Mouse (Mus musculus) liver, adult (tissue): ENCODE measurements around the gene Mfsd4b1.

Experiments used
- GATA4 ChIP-seq: IDR thresholded peaks from 2 replicates; pipeline ENCODE4 v1.6.1; 2014; ENCODE audit warnings: mild to moderate bottlenecking, low read length; ENCODE audit not compliant: insufficient replicate concordance

Gene Mfsd4b1

DNA sequence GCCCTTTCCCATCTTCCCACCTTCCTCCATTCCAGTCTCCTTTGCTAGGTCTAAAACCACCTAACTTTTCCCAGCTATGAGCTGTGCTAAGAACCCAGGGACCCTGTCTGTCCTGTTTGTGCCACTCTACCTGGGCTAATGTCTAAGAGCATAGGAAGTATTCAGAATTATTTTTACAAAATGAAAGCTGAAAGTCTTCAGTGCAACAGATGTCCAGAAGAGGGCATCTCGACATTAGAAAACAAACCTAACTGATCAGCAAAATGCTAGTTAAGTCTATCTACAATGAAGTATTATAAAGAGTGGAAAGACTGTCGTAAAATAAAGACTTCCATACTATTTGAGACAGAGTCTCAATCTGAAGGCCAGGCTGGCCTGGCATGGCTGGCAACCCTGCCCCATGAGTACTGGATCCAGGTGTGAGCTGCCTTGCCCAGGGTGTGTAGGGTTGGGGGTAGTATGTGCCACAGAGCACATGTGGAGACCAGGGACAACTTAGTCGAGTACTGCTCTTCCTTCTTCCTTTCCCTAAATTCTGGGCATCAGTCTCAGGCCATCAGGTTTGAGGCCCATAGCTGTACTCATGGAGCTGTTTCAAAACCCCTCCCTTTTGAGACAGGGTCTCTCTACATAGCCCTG, 28.3 kb upstream of the Mfsd4b1 start:
- no peak for TF ChIP-seq GATA4

DNA sequence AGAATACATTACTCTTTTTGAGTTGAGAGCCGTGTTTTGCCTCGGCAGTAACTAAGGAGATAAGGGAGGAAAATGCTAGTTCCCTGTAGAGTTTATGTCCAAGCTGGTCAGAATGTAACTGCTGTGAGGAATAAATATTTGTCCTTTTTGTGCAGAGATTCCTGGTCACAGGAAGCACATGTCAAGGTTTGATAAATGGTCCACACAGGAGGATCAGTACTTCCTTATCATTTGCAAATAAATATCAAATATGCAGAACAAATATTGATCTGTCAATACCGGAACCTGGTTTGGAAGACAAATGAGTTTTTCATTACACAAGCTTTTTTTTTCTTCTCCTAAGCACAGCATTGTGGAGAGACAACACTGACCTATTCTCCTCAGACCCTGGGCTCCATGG, 26.9 kb upstream of the Mfsd4b1 start:
- no peak for TF ChIP-seq GATA4

DNA sequence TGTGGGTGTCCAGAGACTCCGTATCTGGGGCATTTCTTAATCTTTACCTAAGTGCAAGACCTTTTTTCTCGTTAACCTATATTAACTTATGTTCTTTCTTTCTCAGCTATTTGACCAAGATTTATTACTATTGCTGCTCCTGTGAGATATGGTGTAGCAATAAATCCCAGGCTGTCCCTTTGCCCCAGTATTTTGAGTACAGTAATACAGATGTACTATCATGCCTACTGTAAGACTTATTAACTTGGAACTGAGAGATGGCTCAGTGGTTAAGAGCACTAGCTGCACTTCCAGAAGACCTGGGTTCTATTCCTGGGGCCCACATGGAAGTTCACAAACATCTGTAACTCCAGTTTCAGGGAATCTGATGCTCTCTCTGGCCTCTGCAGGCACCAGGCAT, 25.7 kb upstream of the Mfsd4b1 start:
- TF ChIP-seq GATA4: no peak

DNA sequence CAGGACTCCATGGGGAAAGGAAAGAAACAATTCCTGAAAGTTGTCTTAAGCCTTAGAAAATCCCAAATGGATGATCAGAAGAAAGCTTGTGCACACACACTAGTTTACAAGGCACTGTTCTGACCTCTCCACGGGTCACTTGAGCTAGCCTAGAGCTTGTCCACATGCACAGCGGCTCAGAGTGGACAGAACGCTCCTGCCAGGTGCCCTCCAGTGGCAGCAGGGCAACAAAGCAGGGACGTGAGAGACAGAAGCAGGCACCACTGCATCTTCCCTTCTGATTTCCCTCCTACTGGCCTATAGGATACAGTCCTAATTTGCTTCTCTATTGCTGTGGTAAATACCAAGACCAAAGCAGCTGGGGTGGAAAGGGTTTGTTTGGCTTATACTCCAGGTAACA, 16.3 kb upstream of the Mfsd4b1 start:
- TF ChIP-seq GATA4: no peak

DNA sequence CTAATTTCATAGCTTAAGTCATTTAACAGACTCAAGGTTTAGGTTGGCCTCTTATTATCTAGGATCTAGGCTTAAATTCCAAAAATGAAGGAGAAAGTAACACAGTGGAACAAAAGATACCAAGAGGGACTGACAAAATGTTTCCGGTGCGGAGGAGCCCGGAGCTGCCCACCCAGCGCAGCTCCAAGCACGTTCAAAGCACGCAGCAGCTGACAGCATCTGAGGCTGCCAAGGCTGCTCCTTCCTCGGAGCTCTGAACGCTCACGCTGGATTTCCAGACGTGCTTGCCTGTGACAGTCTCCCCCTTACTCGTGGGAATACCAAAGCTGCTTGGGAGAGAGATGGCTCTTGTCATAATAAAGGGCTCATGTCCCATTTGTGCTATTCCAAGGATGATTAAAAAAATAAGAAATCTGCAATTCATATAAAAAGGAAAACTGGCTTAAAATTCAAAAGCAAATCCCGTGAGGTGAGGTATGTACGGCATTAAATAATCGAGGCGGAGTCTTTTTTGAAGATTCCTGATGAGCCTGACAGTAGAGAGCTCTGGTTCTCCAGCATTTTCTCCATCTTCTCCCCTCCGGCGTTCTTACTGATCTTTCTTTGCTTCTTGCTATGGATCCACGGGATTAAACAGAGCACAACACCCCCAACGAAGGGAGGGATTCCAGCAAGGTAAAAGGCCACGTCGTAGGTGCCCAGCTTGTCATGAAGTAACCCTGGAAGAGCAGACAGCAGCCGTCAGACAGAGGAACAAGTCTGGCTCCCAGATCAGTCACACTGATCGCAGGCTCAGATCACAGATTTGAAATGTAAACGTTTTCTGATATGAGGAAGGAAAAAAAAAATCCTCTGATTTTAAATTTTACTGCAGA, 11.9 kb upstream of the Mfsd4b1 start:
- TF ChIP-seq GATA4: no peak

DNA sequence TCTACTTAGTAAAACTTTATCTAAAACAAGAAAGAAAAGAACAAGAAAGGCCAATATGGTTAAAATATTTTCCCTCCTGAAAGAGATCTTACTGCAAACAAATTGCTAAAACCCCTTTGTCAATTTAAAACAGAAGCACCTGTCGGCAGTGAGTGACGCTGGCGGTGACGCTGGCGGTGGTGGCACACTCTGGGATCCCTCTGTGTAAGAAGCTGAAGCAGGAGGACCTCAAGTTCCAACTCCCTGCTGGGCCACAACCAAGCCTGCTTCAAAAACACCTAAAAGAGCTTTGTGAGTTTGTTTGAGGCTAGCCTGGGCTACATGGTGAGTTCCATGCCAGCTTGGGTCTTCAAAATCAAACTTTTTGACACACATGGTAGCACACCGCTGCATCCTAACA, 9.9 kb upstream of the Mfsd4b1 start:
- TF ChIP-seq GATA4: no peak

DNA sequence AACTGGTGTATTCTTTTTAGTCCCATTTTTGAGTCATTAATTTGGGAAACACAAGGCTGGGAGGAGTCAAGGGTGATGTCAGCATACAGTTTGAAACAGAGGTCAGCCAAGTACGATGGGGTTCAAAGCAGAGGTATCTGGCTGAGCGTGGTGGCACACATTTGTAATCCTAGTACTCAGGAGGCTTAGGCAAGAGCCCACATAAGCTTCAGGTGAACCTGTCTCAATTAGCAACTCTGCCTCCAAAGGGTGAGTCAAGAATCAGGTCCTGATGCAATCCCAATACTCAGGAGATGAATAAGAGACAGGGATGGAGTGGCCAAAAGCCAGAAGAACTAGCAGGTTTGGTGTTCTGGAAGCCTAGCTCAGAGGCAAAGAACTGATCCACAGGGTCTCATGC, 7.8 kb upstream of the Mfsd4b1 start:
- no peak for TF ChIP-seq GATA4

DNA sequence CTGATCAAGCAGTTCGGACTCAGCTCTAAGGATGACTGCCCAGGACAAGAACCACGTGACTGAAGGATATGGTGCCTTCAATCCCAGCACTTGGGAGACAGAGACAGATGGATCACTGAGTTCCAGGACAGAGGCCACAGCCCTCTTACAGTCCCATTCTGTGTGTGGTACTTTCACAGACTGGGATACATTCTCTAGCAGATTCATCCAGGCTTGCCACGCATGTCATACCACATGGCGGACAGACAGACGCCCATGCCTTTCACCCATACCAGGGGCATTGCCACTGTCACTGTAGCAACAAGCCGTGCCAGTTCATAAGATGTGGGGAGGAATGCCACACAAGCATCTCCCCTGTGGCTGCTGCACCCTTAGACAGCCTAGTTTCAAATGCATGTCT, 5.6 kb upstream of the Mfsd4b1 start:
- TF ChIP-seq GATA4: no peak

DNA sequence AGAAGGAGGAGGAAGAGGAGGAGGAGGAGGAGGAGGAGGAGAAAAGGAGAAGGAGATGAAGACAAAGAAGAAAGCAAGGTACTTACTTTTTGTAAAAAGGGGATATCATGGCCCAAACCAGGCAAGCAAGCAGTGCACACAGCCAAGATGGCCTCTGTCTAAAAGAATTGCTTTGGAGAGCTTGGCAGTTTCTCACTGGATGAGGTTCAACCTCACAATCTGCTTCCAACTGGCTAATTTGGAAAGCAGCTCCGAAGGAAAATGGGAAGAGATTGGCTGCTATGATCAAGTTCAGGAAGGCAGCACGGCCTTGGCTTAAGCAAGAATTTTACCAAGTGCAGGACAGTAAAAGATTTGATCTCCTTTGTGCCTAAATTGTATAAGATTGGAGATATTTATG, 4.5 kb upstream of the Mfsd4b1 start:
- TF ChIP-seq GATA4: no peak

DNA sequence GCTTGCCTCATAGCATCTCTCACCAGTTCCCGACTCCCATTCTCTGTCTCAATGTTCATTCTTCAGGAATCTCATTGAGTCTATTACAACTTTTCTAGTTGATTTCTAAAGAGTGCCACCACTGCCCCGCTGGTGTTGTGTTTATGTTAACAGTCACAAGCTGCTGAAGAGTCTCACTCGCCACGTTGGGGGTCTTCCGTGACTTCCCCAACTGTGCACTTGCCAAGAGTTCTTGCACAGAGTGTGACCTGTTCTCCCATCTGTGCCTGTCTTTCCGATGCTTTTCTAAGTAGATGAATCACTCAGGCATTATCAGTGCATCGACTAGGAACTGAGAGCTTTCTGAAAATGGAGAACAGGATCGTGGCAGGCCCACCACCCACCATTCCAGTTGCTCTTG, 3.0 kb upstream of the Mfsd4b1 start:
- no peak for TF ChIP-seq GATA4

DNA sequence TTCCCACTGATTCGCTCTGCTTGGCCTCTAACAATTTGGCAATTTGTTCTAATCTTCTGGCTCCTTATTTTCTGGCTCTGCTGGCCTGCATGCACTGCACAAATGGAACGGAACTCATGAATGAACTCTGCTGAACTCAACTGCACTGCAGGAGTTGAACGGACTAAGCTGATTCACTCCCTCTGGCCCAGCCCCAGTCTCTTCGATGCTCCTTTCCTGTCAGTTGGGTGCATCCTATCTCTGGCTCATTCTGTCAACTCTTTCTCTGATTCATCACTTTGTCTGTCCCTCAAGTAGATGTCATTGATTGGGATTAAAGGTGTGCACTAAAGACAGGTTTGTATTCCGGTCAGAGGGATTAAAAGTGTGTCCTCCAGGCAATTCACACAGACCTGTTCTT, 1.5 kb upstream of the Mfsd4b1 start:
- no peak for TF ChIP-seq GATA4

DNA sequence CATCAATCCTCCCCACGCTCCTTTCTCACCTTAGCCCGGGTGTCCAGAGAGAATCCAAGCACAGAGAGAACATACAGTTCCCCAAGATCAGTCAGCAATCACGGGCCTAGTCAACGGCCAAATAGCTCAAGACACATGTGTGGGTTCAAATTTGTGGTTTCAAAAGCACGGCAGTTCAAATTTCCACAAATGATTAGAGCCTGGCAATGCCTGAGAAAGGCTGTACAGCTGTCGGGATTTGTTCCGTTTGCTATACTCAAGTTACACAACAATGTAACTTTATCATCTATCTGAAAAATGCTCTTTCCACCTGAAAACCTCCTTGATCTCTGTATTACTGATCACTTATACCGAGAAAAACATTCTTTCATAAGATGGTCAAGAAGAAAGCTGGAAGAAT, 492 bp upstream of the Mfsd4b1 start:
- TF ChIP-seq GATA4: no peak

DNA sequence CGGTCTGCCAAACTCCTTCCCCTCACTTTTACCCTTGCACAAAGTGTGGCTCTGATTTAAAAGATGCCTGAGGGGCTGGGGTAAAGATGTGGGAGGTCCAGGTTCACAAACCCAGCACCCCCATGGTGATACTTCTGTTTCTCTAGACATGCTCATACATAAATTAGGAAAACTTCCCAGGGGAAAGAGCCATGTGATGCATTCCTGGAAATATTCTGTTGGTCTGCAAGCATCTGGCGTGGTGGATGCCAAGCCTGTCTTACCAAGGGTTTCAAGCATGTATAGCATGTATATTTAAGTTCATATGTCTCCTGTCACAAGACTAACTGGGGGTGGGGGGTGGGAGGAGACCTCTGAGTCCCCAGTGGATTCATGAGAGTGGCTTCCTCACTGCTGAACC, 4.7 kb downstream of the Mfsd4b1 start:
- TF ChIP-seq GATA4: no peak

DNA sequence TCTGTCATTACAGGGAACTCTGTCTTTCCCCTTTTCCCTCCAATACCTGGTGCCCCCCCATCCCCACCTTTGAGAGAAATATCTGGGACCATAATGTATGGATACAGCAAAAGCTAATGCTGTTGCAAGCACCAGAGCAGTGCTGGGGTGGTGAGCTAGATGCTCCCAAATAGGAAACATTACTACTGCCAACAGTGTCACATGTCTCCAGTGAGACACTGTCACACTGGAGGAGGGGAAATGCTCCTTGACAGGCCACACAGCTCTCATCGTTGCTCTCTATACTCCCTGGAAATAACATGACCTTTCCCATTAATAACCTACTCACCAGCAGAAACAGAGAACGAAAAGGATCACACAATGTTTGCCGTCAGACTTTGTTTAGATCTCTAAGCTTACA, 5.6 kb downstream of the Mfsd4b1 start:
- no peak for TF ChIP-seq GATA4

DNA sequence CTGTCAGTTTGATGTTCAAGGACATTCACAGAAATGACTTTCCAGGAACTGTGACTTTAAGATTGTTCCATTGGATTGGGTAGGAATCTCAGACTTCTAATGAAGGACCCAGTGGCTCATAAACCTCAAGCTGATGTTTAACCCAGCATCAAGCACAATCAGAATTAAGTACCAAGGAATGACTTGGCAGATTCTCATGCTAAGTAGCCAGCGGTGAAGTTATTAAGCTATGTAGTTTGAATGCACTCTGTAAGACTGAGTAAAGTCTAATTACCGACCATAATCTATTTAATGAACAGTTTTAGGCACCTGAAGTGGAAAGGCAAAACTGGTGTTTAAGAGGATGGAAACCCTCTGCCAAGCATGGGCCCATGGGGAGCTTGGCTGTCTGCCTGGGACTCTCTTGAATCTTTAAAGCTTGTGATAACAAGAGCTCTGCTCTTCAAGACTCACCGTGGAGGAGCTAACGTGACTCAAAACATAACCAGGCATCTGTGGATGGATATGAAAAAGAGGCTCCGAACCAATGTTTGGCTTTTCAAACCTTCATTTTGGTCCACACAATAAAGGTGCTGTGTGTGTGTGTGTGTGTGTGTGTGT, 6.7 kb downstream of the Mfsd4b1 start:
- no peak for TF ChIP-seq GATA4

DNA sequence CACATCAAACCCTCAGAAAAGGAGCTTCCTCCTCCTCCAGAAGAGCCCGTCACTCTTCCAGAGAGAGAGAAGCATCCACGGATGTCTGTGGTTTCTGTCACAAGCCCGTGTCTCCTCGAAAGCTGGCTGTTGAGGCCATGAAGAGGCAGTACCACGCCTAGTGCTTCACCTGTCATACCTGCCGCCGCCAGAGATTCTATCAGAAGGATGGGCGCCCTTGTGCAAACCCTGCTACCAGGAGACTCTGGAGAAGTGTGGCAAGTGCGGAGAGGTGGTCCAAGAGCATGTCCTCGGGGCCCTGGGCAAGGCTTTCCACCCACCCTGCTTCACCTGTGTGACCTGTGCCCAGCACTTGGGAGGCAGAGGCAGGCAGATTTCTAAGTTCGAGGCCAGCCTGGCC, 15.5 kb downstream of the Mfsd4b1 start:
- TF ChIP-seq GATA4: no peak
